Comparison of ENCODE assay signal across 7 mouse cellular contexts in the genomic region with DNA sequence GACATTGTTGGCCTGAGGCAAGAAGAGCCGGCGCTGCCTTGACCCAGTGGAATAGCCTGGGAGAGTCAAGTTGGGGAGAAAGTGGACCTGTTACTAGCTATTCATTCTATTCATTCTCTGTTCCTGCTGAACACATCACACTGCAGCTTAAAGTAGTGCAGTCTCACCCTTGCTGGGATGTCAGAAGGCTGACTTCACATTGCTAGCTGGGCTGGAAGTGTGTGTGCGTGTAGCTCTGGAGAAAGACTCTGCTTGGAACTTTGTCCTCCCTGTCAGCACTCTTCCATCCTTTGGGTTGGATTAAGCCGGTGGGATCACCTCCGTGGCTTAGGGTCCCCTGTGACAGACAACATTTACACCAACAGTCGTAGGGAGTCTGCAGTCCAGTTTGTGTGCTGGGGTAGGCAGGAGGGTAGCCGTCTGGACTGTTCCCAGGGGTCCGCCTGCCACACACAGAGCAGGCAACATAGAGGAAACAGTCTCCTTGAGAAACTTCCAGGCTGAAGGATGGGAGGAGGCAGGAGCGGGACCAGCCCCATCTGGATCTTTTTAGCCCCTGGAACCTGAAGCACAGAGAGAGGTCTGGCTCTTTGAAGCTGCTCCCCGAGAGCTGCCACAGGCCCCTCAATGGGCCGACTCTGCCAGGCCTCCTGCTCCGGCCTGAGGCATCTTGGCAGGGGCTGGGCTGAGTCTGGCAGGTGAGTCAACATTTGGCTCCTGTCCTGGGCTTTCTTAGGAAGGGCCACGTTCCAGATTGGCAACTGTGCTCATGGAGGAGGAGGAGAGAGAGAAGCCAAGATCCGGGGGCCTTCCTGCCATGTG.
A peak's percentile ranks its signal among the peaks of the same experiment; 100 is the strongest.
DNase-seq lines count a peak whose midpoint lies in the region; ATAC-seq and TF ChIP-seq lines count a peak whose summit lies in the region.

No protein-coding gene starts in this region.

- H3K4me3 ChIP-seq in cerebellum, adult 2 months (replicated peaks; ENCODE audit: insufficient read depth, low read depth, low read length), result no peak overlapping the region

- H3K27me3 ChIP-seq in cerebellum, adult 2 months (ENCODE audit: control insufficient read depth, insufficient read depth, low read length), result no peaks in the 10 kb centered on the region

- WGBS in cerebellum, adult 2 months, result 21% methylated on average over 14 of the region's 14 CpGs

- no peak for TF ChIP-seq CTCF in cerebellum, adult 2 months (IDR thresholded peaks at IDR 0.05; ENCODE audit: borderline replicate concordance, insufficient read depth, low read depth, low read length)

- DNase-seq in testis, postnatal 10 days (ENCODE audit: low spot score), result peak; percentile 51
- DNase-seq in testis, postnatal 14 days (ENCODE audit: low spot score), result no peak
- DNase-seq in cerebellum, adult 2 months, result peak; percentile 94 to 97
- DNase-seq in gastrocnemius, adult 18-20 months (ENCODE audit: low spot score), result peak; percentile 13
- DNase-seq in kidney, postnatal 25 days, result peak; percentile 25 to 57
- peak; percentile 56 for DNase-seq in ovary, postnatal 36 days (ENCODE audit: low spot score)

- no peak overlapping the region for H3K27ac ChIP-seq in cerebellum, adult 2 months (ENCODE audit: insufficient read depth, low read length)

- H3K4me1 ChIP-seq in cerebellum, adult 2 months (ENCODE audit: control insufficient read depth, insufficient read depth, low read length), result peaks cover 13% of the 10 kb centered on the region

- no peak for TF ChIP-seq POLR2A in cerebellum, adult 2 months (IDR thresholded peaks at IDR 0.05; ENCODE audit: borderline replicate concordance, insufficient read depth, low read length)

- no peak for ATAC-seq in CD4-positive, CD25-positive, alpha-beta regulatory T cell, adult 4 months
